Mouse (Mus musculus) brown adipose tissue, adult 24 weeks (tissue): Measurements from ENCODE around the gene Agap1. TPM values are rescaled to one million over a fixed set of nuclear protein-coding genes. Genes with fewer than 3 reads are reported as not detected.
A peak's percentile ranks its signal among the peaks of the same experiment; 100 is the strongest.

Experiments
- H3K27ac ChIP-seq: fragments of 200-500 bp; replicated peaks from 2 replicates; pipeline ENCODE4 v1.5.1; 2012; ENCODE audit warnings: low read depth, mild to moderate bottlenecking, low read length
- H3K4me1 ChIP-seq: fragments of 200-500 bp; 2 replicates; pipeline ENCODE4 v1.6.1; 2012; ENCODE audit warnings: low read length, mixed read lengths; ENCODE audit not compliant: control insufficient read depth, insufficient read depth, insufficient read length
- H3K4me3 ChIP-seq: fragments of 200-500 bp; 2 replicates; pipeline ENCODE4 v1.5.1; 2012; ENCODE audit warnings: low read depth, mild to moderate bottlenecking, low read length, moderate library complexity; ENCODE audit not compliant: insufficient read depth
- polyA plus RNA-seq: library from polyadenylated mRNA; stranded (reverse); fragments of >200 nt; gene quantifications from 2 replicates; pipeline ENCODE4 v1.2.4, GENCODE M21; 2012; ENCODE audit not compliant: missing spikeins, insufficient read depth, insufficient read length

The Agap1 gene
- polyA plus RNA-seq, 1 experiment, result 8.4 TPM

DNA sequence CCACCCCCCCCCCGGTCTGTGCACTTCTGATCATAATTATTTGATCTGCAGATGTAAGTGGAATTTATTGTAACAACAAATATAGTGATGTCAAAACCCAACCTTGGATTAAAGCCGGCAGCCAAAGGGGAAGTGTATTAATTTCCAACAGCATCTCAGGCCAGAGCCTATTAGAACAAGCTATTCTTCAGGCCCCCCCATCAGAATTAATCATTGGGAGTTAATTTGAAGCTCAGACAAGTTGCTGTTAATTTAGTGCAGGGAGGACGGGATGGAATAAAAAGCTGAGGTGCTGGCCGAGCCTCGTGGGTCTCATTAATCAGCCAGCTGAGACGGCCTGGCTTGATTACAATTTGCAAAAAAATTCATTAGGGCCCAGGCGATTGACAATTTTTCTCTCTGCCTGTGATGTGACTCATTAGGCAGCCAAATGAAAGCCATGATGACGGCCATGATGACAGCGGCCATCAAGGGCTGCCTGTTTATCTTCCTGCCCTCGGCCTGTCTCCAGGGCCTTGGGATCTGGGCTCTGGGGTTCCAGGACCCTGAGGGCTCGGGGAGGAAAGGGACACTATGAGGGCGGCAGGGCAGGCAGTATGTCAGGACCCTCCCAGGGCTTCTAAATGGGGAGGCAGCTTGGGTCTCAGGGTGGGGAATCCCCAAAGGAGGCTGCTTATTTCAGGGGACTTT is 471.0 kb downstream of the Agap1 start:
- 0 out of 2 replicates have a peak, but pooled peaks cover 4% of the 10 kb centered on the region for H3K4me1 ChIP-seq
- H3K27ac ChIP-seq, result no peak overlapping the region
- H3K4me3 ChIP-seq, result no peak overlapping the region

GRCm38 (mm10) chr1:89926583-89927060 is 472.0 kb downstream of the Agap1 start:
- Histone ChIP-seq H3K4me3 (peak overlapping the region; percentile 47; the same call in 1 of the 2 replicates), H3K27ac (no peak overlapping the region), H3K4me1 (0 out of 2 replicates have a peak, but pooled peaks cover 7% of the 10 kb centered on the region)

GRCm38 (mm10) chr1:89927061-89927661 is 472.6 kb downstream of the Agap1 start:
- Histone ChIP-seq H3K27ac (no peak overlapping the region), H3K4me3 (peak overlapping the region; percentile 47), H3K4me1 (0 out of 2 replicates have a peak, but pooled peaks cover 7% of the 10 kb centered on the region)

GRCm38 (mm10) chr1:89928676-89929075 is 474.1 kb downstream of the Agap1 start:
- 0 out of 2 replicates have a peak overlapping the region, but pooled peaks have one; percentile 6 for H3K4me3 ChIP-seq
- 0 out of 2 replicates have a peak, but pooled peaks cover 7% of the 10 kb centered on the region for H3K4me1 ChIP-seq
- H3K27ac ChIP-seq, result no peak overlapping the region

DNA sequence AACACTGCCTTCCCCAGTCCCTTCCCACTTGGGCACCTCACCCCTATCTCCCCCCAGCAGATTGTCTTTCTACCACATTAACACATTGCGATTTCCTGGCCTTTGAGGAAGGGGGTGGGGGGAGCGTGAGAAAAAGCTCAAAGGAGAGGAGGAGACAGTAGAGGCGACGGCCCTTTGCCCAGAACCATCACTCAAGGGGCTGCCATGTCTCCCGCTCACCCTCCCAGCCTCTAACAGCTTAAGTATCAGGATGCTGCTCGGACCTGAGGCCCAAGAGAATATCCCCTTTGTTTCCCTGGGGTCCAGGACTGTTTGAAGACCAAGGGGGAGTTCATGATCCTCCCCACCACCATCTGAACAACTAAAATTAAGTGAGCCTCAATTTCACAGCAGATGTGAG is 474.6 kb downstream of the Agap1 start:
- no peak overlapping the region for H3K27ac ChIP-seq
- peak overlapping the region; percentile 6; the same call in 1 of the 2 replicates for H3K4me3 ChIP-seq
- H3K4me1 ChIP-seq, result 0 out of 2 replicates have a peak, but pooled peaks cover 7% of the 10 kb centered on the region

GRCm38 (mm10) chr1:89929721-89930505 is 475.3 kb downstream of the Agap1 start:
- Histone ChIP-seq H3K27ac (no peak overlapping the region), H3K4me1 (0 out of 2 replicates have a peak, but pooled peaks cover 7% of the 10 kb centered on the region), H3K4me3 (peak overlapping the region; percentile 27)

DNA sequence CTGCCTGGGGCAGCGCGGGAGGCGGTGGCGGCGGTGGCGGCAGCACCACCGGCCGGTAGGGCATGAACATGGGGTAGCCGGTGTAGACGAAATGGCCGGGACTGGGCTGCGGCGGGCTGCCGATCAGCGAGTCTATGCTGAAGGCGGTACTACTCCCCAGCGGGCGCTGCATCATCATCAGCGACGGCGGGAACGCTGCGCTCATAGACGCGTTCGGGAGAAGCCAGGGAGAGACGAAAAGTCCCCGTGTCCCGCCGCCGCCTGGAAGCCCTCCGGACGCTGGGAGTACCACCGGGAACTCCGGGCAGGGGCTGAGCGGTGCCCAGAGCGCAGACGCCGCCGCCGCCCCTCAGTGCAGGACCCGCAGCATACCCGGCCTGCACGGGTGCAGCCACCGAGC is 475.9 kb downstream of the Agap1 start:
- H3K27ac ChIP-seq, result no peak overlapping the region
- peak overlapping the region; percentile 27 for H3K4me3 ChIP-seq
- peaks cover 8% of the 10 kb centered on the region; the same call in 1 of the 2 replicates for H3K4me1 ChIP-seq

DNA sequence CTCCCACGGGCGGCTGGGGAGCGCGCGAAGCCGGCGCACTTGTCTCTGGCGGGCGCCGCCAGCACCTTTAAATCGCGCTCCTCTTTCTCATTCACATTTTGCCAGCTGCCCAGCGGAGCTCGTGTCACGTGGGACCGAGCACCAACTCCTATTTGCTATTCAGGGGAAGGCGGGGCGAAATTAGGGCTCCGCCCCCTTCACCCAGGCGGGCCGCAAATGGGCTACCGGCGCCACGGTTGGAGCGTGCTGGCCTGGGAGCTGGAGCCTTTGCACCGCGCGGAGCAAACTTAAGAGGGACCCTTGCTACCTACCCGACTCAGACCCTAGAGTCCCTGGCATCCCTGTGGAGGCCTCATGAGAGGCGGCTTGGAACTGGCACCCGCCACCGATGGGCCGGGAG is 476.5 kb downstream of the Agap1 start, which contains the start of gene Gbx2:
Gbx2 (minus strand) TSS at position 60 of the 400 bp plus-strand sequence.
- no peak within 1 kb of the TSS for H3K27ac ChIP-seq
- peak within 1 kb of the TSS; percentile 27 for H3K4me3 ChIP-seq
- peaks cover 10% of the 10 kb centered on the region; the same call in 1 of the 2 replicates for H3K4me1 ChIP-seq

DNA sequence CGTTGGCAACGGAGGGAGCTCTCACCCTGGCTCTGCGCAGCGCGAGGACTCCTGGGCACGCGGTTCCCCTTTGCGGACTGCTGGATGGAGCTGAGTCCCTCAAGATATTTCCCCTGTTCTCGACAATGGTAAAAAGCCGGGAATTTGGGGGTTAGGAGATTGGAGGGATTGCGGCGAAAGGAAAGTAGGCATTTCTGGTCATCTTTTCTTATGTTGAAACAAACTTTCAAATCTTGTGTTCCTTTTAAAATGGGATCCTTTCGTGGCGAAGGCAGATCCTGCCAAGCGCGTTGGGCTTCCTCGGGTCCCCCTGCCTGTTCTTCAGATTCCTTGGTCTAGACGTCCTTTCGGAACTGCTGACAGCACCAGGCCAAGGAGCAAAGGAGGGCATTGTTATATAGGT is 477.4 kb downstream of the Agap1 start:
- Histone ChIP-seq H3K4me3 (no peak overlapping the region), H3K27ac (no peak overlapping the region), H3K4me1 (peaks cover 10% of the 10 kb centered on the region; the same call in 1 of the 2 replicates)

DNA sequence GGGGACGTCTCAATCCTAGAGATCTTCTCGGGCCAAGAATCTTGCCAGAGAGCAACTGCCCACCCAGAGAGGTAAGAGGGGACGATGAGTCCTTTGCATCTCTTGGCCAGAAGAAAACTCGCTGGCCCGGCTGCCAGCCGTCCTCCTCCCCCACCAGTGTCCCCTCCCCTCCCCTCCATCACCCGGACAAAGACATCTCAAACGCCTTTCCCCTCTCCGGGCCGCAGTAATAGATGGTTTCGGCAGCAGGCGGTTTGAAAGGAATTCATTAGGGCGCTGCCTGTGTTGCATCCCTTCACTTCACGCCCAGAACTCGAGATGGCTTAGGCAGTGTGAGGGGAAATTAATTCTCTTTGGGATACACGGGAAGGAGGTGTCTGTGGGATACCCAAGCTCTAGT is 478.0 kb downstream of the Agap1 start:
- Histone ChIP-seq H3K4me3 (no peak overlapping the region), H3K27ac (no peak overlapping the region), H3K4me1 (peaks cover 10% of the 10 kb centered on the region; the same call in 1 of the 2 replicates)

DNA sequence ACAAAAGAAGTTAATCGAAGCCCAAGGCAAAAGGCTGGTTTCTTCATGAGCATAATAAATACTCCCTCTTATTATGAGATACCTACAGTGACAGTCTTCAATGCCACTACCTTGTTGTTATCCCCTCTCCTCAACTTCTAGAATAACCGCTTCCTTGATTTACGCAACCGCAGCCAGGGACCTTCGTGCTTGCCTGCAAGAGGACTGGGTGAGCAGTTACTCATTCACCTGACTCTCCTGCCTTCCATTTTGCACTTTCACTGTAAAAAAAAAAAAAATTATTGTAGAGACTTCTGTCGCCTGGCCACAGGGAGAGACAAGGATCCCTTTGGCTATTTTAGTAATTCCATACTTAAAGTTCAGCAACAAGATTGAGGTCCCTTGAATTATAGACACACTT is 478.4 kb downstream of the Agap1 start:
- Histone ChIP-seq H3K27ac (no peak overlapping the region), H3K4me1 (peaks cover 10% of the 10 kb centered on the region; the same call in 1 of the 2 replicates), H3K4me3 (no peak overlapping the region)

- no peak overlapping the region for H3K4me3 ChIP-seq
- peaks cover 10% of the 10 kb centered on the region; the same call in 1 of the 2 replicates for H3K4me1 ChIP-seq
- no peak overlapping the region for H3K27ac ChIP-seq
Observed at GRCm38 (mm10) chr1:89933786-89934185, 479.2 kb downstream of the Agap1 start.

- H3K4me3 ChIP-seq, result no peak overlapping the region
Observed at GRCm38 (mm10) chr1:89934316-89935260, 480.0 kb downstream of the Agap1 start.

More at GRCm38 (mm10) chr1:89934316-89935260, 480.0 kb downstream of the Agap1 start:
- H3K27ac ChIP-seq, result no peak overlapping the region
- peaks cover 10% of the 10 kb centered on the region; the same call in 1 of the 2 replicates for H3K4me1 ChIP-seq
